Mouse (Mus musculus) frontal cortex, adult 2 months (tissue): ENCODE results near the gene Pkp1. TPM values are rescaled to one million over a fixed set of nuclear protein-coding genes. Genes with fewer than 3 reads are reported as not detected.

Experiments used
- DNase-seq, 2 experiments: peaks; one replicate each; pipeline ENCODE4 v3.0.0; 2022; ENCODE audit warnings: low spot score in 1 of 2; ENCODE audit errors: extremely low spot score in 1 of 2
- polyA plus RNA-seq: library from polyadenylated mRNA; depleted of rRNA; stranded (reverse); fragments of >200 nt; gene quantifications from 2 replicates; pipeline ENCODE4 v1.2.3, GENCODE M21; 2012

Pkp1 gene
- polyA plus RNA-seq, 1 experiment = 0.24 TPM

DNA sequence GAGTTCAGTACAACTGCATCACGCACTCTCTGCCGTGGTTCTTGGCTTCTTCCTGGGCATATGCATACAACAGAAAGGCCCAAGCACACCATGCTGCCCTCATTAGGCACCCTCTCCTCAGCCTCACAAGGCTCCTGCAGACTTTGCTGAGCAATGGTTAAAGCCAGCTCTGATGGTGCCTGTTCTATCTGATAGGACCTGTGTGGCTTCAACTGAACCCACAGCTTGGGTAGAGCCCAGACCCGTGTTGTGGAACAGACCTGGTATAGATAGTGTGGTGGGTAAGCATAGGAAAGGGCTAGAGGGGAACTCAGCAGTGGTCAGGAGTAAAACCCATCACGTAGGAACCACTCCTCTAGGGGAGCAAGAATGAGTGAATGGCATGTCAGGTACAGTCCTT lies 5.3 kb downstream of the Pkp1 start:
- no peak for DNase-seq

DNA sequence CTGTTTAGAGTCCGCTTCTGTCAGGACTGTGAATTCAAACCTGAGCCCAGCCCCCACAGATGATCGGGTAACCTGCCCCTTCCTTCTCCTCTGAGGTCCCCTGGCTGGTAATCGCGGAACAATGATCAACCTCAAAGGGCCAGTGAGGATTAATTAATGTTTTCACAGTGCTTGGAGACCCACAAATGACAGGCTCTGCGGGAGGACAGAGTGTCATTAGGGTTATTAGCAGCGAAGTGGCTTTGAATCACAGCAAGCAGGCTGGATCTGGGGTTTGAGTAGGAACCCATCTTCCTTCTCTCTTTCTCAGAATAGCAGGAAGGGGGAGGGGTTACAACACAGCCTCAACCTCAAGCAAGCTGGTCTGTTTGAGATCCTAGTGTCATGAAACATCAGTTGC lies 9.6 kb downstream of the Pkp1 start:
- no peak for DNase-seq

DNA sequence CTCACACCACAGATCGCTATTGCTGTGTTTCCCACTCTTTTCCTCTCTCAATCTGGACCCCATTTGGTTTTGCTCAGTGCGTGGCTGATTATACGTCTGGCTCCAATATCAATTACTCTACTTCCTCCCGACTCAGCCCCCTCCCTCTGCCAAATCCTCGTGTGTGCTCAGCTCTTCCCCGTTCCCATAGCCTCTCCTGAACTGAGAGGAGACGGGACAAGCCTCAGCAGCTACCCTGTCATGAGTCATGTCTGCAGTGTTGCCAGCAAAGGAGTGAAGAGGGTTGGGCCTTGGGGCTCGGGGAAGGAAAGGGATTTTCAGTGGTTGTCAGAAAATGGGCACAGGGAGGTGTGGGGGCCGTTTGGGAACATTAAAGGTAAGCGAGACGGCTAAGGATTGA lies 12.3 kb downstream of the Pkp1 start:
- peak in 1 of 2 experiments; percentile 45 for DNase-seq

DNA sequence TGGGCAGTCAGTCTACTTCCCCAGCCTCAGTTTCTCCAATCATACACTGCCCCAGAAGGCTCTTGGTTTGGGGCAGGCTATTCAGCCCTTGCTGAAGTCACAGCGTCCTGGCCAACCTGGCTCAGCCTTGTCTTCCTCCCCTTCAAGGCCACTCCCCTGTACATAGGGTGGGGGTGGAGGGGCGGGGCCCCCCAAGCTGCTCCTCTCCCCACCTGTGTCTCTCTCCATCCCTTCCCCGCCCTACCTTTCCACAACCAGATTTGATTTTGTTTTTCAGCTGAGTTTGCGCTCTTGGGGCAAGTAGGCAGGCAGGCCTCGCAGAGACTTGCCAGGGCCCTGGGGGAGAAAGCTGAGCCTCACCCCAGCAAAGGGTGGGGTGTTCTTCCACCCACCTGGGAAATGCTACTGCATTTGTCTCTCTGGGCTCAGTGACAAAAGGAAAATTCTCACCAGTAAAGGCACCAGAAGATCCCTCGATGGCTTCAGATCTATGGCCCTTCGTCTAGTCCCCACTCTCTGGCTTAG lies 19.0 kb downstream of the Pkp1 start:
- DNase-seq = no peak

- no peak for DNase-seq
Observed at GRCm38 (mm10) chr1:135899295-135899694, 19.7 kb downstream of the Pkp1 start.

DNA sequence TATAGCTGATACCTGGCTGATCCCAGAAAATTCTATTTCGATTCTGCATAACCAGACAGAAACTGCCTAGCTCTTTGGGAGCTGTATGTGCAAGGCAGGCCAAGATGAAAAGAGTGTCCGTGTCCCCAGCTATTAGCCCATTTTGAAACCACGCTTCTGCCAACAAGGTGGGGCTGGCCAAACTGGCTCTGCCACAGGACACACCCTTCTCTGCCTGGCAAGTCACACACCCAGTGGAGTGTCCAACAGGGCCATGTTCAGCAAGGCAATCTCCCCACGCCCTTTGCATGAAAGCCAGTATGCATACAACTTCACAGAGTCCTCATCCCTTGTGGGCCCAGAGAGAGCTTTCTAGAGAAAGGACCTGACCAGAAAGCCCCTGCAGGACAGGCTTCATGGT lies 23.6 kb downstream of the Pkp1 start:
- DNase-seq = no peak

GRCm38 (mm10) chr1:135893377-135893776 lies 25.6 kb downstream of the Pkp1 start:
- DNase-seq = no peak

DNA sequence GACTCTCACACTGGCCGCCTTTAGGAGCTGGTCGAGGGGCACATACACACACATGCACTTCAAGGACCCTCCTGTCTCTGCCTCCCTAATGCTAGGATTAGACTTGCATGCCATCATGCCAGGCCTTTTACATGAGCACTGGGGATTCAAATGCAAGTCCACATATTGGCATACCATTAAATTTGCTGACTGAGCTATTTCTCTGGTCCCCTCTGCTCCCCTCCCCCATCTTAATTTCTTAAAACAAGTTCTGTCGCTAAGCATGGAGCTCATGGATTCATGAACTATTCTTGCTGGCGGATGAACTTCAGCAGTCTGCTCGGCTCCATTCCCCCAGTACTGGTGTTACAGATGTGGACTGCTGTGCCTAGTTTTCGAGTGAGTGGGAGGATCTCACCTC lies 26.2 kb downstream of the Pkp1 start:
- no peak for DNase-seq

- peak; percentile 19 to 47 for DNase-seq
Observed at GRCm38 (mm10) chr1:135892233-135892632, 26.8 kb downstream of the Pkp1 start.

DNA sequence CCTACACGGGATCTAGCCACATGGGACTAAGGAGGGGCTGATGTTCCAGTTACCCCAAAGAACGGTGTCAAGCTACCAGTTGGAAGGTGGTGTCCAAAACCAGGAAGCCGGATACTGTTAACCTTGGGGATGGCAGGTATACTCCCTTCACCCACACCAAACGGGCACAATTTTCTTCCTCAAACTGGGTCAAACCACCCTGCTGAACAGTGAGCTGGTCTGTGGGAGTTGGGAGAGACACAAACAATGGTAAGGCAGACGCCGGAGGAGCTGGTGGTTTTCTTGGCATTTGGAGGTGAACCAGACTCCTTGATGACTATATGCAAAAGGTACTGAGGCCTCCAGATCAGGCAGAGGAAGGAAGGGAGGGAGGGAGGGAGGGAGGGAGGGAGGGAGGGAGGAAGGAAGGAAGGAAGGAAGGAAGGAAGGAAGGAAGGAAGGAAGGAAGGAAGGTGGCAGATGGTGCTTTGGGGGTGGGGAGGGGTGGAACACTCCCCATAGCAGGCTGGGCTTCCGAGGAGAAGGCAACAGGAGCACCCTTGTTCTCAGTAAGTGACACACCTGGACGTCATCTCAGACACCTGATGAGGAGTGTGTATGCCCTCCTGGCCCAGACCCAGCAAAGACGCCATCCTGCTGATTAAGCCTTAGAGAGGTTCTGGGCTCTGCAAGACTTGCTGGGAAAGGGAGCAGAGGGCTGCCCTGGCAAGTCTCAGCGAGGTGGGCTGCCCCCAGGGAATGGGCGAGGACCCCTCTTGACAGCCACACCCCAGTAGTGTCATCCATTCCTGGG lies 27.4 kb downstream of the Pkp1 start:
- DNase-seq = peak in 1 of 2 experiments; percentile 46

DNA sequence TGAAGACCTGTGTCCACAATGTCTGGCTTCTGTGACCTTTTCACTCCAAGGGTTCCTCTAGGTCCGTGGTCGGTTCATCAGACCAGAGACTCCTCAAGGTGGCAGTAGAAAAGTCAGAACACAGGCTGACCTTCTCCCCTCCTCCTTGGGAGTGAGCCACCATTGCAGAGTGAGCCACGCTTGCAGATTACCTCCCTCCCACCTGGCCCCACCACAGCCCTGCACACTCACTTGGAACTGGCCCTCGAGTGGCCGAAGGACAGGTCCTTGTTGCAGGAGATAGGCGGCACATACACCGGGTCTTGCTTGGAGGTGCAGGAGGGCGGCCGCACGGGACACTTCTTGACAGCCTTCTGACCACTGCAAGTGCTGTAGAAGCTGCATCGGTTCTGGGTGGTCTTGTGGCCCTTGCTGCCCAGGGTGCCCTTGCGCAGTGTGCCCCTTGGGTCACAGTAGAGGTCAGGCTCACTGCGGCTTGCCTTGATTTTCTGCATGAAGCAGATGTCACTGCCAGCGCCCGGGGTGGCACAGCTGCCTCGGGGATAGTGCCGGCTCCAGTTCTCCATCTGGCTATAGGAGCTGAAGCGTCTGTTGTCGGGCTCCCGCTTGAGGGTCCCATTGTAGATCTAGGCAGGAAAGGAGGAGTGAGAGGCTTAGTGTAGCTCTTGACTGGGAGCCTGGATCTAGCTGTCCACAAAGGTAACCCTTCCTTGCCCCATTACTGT lies 29.4 kb downstream of the Pkp1 start:
- DNase-seq = no peak

DNA sequence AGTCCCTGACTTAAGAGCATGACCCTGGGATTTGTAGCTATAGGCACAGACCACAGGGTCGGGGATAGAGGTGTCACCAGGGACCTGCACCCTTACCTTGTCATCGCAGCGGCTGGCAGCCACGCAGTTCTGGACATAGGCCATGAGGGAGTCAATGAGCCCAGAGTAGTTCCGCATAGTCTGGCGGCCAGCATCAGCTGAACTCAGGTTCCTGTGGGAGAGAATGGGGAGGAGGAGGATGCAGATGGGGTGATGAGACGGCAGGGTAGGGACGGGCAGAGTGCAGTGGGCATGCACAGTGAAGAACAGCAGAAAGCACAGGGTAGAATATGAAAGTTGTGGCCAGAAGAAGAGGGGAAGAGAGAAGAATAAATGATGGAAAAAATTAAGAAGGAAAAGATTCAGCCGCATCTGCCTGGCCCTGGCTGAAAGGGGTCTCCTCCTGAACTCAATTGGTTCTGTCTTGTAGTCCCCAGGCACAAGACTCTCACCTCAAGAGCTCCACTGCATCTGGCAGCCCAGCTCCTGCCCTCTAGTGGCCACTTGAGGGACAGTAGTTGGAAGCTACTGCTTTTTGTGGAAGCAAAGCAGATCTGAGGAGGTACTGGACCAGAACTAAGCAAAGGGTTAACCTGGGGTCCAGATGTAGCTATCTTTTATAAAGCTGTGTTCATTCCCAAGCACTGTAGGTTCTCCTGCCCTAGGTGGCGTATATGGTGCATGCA lies 36.5 kb downstream of the Pkp1 start:
- DNase-seq = peak in 1 of 2 experiments; percentile 82

DNA sequence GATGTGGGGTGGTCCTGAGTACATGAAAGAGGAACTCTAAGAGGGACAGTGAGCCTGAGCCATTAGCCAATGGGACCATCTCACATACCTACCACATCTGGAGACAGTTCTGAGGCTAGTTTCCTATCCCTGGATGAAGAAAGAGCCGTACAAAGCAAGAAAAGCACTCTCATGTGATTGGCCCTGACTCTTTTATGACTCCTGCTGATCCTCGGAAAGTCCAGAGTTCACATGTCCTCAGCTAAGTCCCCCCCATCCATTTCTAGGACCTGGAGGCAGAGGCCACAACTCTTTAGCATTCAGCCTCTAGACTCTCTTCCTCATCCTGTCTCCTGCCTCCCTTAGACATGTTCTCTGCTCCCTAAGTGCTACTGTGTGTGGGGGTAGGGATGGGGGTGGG lies 41.8 kb downstream of the Pkp1 start:
- DNase-seq = no peak

- peak; percentile 23 to 43 for DNase-seq
Observed at GRCm38 (mm10) chr1:135872991-135873390, 46.0 kb downstream of the Pkp1 start.

DNA sequence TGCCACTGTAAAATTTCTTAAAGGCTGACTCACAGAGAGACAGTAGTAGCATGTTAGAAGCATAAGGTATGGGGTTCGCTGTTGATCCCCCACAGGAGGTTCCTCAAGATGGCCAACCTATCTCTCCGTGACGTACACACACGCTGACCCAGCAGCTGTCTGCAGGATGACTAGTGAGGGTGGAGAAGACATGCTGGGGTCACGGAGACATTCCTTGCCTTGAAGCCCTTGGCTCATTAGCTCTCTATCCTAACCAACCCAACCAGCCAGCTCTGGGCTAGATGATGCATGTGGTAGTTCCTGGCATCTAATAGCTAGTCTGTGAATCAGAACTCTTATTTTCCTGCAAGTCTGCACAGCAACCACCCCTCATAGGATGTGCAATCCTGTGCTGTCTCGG lies 50.4 kb downstream of the Pkp1 start:
- no peak for DNase-seq

DNA sequence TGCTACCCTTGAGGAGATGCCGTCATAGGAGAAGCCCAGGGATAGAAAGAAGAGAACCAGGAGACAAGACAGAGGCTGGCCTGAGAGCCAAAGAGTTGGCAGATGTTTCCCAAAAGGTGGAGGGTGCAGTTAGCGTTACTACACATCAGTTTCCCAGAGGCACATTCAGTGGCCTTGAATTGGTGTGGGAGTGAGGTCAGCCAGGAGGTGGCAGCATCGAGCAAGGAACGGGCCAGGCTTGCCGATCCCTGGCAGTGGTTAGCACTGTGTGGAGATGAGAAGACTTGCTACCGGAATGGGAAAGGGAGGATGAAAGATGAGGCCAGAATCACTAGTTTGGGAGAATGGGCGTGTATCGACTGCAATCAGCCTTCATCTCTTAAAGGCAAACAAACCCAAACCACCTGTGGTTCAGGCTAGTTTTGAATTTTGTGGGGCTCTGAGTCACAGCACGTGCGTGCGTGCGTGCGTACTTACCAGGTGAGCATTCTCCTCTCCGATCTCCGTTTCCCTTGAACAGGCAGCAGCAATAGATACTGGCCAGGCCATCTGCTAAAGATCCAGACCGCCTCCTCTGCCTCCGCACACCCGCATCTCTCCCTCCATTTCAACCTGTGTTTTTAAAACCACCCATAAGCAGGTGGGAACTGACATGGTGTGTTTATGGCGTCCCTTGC lies 53.4 kb downstream of the Pkp1 start:
- DNase-seq = peak; percentile 53 to 93

GRCm38 (mm10) chr1:135864830-135865229 lies 54.2 kb downstream of the Pkp1 start:
- no peak for DNase-seq

DNA sequence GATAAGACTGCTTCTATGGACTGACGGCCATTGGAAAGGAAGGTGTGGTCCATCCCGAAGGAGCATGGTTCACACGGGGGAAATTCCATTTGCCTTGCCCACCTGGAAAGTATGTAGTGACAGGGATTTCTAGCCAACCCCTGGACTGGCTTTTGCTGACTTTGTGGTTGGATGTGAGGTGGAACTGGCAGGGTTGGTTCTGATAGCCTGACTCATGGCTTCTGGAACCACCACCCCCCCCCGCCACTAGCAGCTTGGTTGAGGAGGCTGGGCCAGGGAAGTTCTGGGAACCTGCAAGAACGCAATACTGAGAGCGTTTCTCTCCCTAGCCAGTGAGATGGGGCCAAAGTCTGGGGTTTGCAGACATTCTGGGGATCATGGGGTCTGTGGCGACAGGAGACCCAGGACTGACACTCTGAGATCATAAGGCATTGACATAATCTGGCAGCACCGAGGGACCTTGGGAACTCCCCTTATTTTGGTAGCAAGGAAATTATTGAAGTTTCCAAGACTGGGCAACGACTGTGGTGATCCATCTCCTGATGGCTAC lies 55.1 kb downstream of the Pkp1 start:
- DNase-seq = no peak

- no peak for DNase-seq
Observed at GRCm38 (mm10) chr1:135862561-135862960, 56.4 kb downstream of the Pkp1 start.

- no peak for DNase-seq
Observed at GRCm38 (mm10) chr1:135861980-135862552, 56.9 kb downstream of the Pkp1 start.
